Mouse (Mus musculus): ENCODE results near the gene Pigv. TPM values are rescaled to one million over a fixed set of nuclear protein-coding genes. Genes with fewer than 3 reads are reported as not detected.

The Pigv gene
- polyA plus RNA-seq, 1 experiment from 2014 or later, result 11.8 TPM

GRCm38 (mm10) chr4:133634043-133634410 is 38.4 kb downstream of the Pigv start:
- Histone ChIP-seq H3K4me2 (no peak overlapping the region), H3K9ac (no peak overlapping the region; the same call in 1 of the 2 replicates), H3K4me3 (no peak overlapping the region), H3K27me3 (no peaks in the 10 kb centered on the region), H3K27ac (no peak overlapping the region), H3K36me3 (no peaks in the 10 kb centered on the region), H3K4me1 (replicated peaks) (peaks cover 30% of the 10 kb centered on the region), H3K9me3 (replicated peaks) (no peaks in the 10 kb centered on the region)
- WGBS, result 75% methylated on average over 5 of the region's 5 CpGs
- ATAC-seq (replicated peaks; ENCODE audit: insufficient number of reproducible peaks, insufficient read depth, low FRiP score, low read depth), result no peak

GRCm38 (mm10) chr4:133633332-133634042 is 39.0 kb downstream of the Pigv start:
- no peaks in the 10 kb centered on the region for H3K27me3 ChIP-seq
- 9% methylated on average over 34 of the region's 47 CpGs for WGBS
- peak overlapping the region; percentile 95 for H3K9ac ChIP-seq
- peak overlapping the region; percentile 82 for H3K27ac ChIP-seq
- no peaks in the 10 kb centered on the region for H3K36me3 ChIP-seq
- peak overlapping the region; percentile 85 for H3K4me2 ChIP-seq
- ATAC-seq (replicated peaks; ENCODE audit: insufficient number of reproducible peaks, insufficient read depth, low FRiP score, low read depth), result peak; percentile 86
- H3K9me3 ChIP-seq (replicated peaks), result no peaks in the 10 kb centered on the region
- H3K4me1 ChIP-seq (replicated peaks), result peaks cover 30% of the 10 kb centered on the region
- peak overlapping the region; percentile 81 for H3K4me3 ChIP-seq

- H3K27me3 ChIP-seq, result no peaks in the 10 kb centered on the region
- H3K9ac ChIP-seq, result peak overlapping the region; percentile 95
- 2% methylated on average over 67 of the region's 69 CpGs for WGBS
- no peaks in the 10 kb centered on the region for H3K36me3 ChIP-seq
- H3K4me1 ChIP-seq (replicated peaks), result peaks cover 30% of the 10 kb centered on the region
- peak overlapping the region; percentile 85 for H3K4me2 ChIP-seq
- peak; percentile 61 for ATAC-seq (replicated peaks; ENCODE audit: insufficient number of reproducible peaks, insufficient read depth, low FRiP score, low read depth)
- H3K9me3 ChIP-seq (replicated peaks), result no peaks in the 10 kb centered on the region
- peak overlapping the region; percentile 81 for H3K4me3 ChIP-seq
- H3K27ac ChIP-seq, result peak overlapping the region; percentile 82
Observed at GRCm38 (mm10) chr4:133632483-133633327, 39.7 kb downstream of the Pigv start.

GRCm38 (mm10) chr4:133631769-133632411 is 40.6 kb downstream of the Pigv start:
- no peaks in the 10 kb centered on the region for H3K27me3 ChIP-seq
- H3K4me1 ChIP-seq (replicated peaks), result peaks cover 30% of the 10 kb centered on the region
- H3K27ac ChIP-seq, result 0 out of 2 replicates have a peak overlapping the region, but pooled peaks have one; percentile 82
- no peak for ATAC-seq (replicated peaks; ENCODE audit: insufficient number of reproducible peaks, insufficient read depth, low FRiP score, low read depth)
- H3K9me3 ChIP-seq (replicated peaks), result no peaks in the 10 kb centered on the region
- peak overlapping the region; percentile 81 for H3K4me3 ChIP-seq
- H3K4me2 ChIP-seq, result peak overlapping the region; percentile 85
- peak overlapping the region; percentile 95 for H3K9ac ChIP-seq
- WGBS, result 45% methylated on average over 9 of the region's 9 CpGs
- peaks cover 2% of the 10 kb centered on the region; the same call in 1 of the 2 replicates for H3K36me3 ChIP-seq

DNA sequence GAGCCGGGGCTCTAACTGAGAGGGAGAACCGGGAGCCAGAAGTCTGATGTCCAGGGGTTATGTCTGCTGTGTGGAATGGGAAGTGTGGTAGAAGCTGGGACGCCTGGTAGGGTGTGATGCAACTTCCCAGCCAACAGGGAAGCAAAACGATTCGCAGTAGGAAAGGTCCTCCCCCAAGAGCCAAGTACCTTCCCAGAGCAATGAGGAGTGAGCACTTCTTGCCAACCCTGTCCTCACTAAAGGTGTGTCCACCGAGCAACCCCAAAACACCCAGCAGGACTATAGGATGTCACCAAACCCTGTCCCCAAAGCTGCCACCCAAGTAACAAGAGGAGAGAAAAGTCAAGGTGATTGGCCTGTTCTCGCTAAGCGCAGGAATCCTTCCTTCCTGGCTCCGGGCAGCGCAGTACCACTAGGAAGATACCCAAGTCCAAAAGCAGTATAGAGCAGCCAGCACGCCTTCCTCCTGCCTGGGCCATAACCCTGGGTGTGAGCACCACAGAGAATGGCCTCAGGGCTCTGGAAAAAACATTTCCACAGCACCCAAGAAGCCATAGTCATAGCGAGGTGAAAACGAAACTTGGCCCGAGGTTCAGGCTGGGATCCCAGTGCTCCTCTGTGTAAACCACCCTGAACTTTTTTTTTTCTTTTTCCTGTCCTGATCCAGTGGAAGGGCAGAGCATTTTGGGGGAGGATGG is 41.2 kb downstream of the Pigv start:
- peak overlapping the region; percentile 85 for H3K4me2 ChIP-seq
- H3K4me3 ChIP-seq, result 0 out of 2 replicates have a peak overlapping the region, but pooled peaks have one; percentile 81
- peaks cover 6% of the 10 kb centered on the region; the same call in 1 of the 2 replicates for H3K36me3 ChIP-seq
- H3K27ac ChIP-seq, result no peak overlapping the region
- 66% methylated on average over 14 of the region's 14 CpGs for WGBS
- H3K9me3 ChIP-seq (replicated peaks), result no peaks in the 10 kb centered on the region
- no peaks in the 10 kb centered on the region for H3K27me3 ChIP-seq
- H3K9ac ChIP-seq, result no peak overlapping the region
- H3K4me1 ChIP-seq (replicated peaks), result peaks cover 30% of the 10 kb centered on the region
- no peak for ATAC-seq (replicated peaks; ENCODE audit: insufficient number of reproducible peaks, insufficient read depth, low FRiP score, low read depth)

GRCm38 (mm10) chr4:133630326-133630920 is 42.0 kb downstream of the Pigv start:
- Histone ChIP-seq H3K9ac (no peak overlapping the region), H3K4me3 (no peak overlapping the region), H3K4me1 (replicated peaks) (peaks cover 30% of the 10 kb centered on the region), H3K36me3 (peaks cover 6% of the 10 kb centered on the region; the same call in 1 of the 2 replicates), H3K27me3 (no peaks in the 10 kb centered on the region), H3K4me2 (no peak overlapping the region), H3K9me3 (replicated peaks) (no peaks in the 10 kb centered on the region), H3K27ac (no peak overlapping the region)
- no peak for ATAC-seq (replicated peaks; ENCODE audit: insufficient number of reproducible peaks, insufficient read depth, low FRiP score, low read depth)
- 85% methylated on average over 8 of the region's 8 CpGs for WGBS

GRCm38 (mm10) chr4:133629191-133629590 is 43.3 kb downstream of the Pigv start:
- no peak for ATAC-seq (replicated peaks; ENCODE audit: insufficient number of reproducible peaks, insufficient read depth, low FRiP score, low read depth)
- Histone ChIP-seq H3K4me1 (replicated peaks) (peaks cover 30% of the 10 kb centered on the region), H3K27me3 (no peaks in the 10 kb centered on the region)

GRCm38 (mm10) chr4:133628517-133628916 is 43.9 kb downstream of the Pigv start:
- no peaks in the 10 kb centered on the region for H3K27me3 ChIP-seq
- peaks cover 6% of the 10 kb centered on the region; the same call in 1 of the 2 replicates for H3K36me3 ChIP-seq
- H3K4me2 ChIP-seq, result no peak overlapping the region
- no peaks in the 10 kb centered on the region for H3K9me3 ChIP-seq (replicated peaks)
- H3K27ac ChIP-seq, result no peak overlapping the region
- no peak overlapping the region for H3K9ac ChIP-seq
- 80% methylated on average over 2 of the region's 2 CpGs for WGBS
- no peak for ATAC-seq (replicated peaks; ENCODE audit: insufficient number of reproducible peaks, insufficient read depth, low FRiP score, low read depth)
- H3K4me1 ChIP-seq (replicated peaks), result peaks cover 27% of the 10 kb centered on the region
- no peak overlapping the region for H3K4me3 ChIP-seq

More at GRCm38 (mm10) chr4:133629191-133629590, 43.3 kb downstream of the Pigv start:
- Histone ChIP-seq H3K4me3 (no peak overlapping the region), H3K27ac (no peak overlapping the region), H3K36me3 (peaks cover 6% of the 10 kb centered on the region; the same call in 1 of the 2 replicates), H3K9me3 (replicated peaks) (no peaks in the 10 kb centered on the region), H3K4me2 (no peak overlapping the region), H3K9ac (no peak overlapping the region)
- 72% methylated on average over 7 of the region's 7 CpGs for WGBS

DNA sequence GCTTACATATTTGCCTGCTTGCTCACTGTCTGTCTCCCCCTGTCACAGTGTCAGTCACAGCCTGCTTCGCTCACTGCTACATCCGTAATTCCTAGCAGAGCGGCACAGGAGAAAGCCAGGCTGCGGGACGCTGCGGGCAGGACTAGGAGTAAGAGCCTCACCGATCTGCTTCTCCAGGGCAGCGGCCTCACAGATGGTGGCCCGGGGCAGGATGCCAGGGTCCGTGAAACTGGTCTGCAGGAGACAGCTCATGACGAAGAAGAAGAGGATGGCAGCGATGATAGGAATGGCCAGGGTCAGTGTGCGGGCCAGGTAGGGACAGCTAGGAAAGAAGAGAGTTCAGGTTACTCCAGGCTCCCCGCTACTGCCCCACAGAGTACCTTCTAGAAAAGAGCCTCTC is 45.4 kb downstream of the Pigv start:
- Histone ChIP-seq H3K27ac (no peak overlapping the region), H3K4me1 (replicated peaks) (peaks cover 19% of the 10 kb centered on the region), H3K4me3 (no peak overlapping the region), H3K4me2 (no peak overlapping the region), H3K9me3 (replicated peaks) (no peaks in the 10 kb centered on the region), H3K27me3 (no peaks in the 10 kb centered on the region), H3K36me3 (peaks cover 6% of the 10 kb centered on the region; the same call in 1 of the 2 replicates), H3K9ac (no peak overlapping the region)
- WGBS, result 87% methylated on average over 14 of the region's 14 CpGs
- ATAC-seq (replicated peaks; ENCODE audit: insufficient number of reproducible peaks, insufficient read depth, low FRiP score, low read depth), result no peak

- H3K4me3 ChIP-seq, result no peak overlapping the region
- H3K27me3 ChIP-seq, result no peaks in the 10 kb centered on the region
- H3K9me3 ChIP-seq (replicated peaks), result no peaks in the 10 kb centered on the region
- H3K4me2 ChIP-seq, result no peak overlapping the region
- peaks cover 15% of the 10 kb centered on the region; the same call in 1 of the 2 replicates for H3K4me1 ChIP-seq (replicated peaks)
- H3K36me3 ChIP-seq, result peaks cover 6% of the 10 kb centered on the region; the same call in 1 of the 2 replicates
- WGBS, result 85% methylated on average over 9 of the region's 9 CpGs
- peak overlapping the region; percentile 64 for H3K27ac ChIP-seq
- no peak overlapping the region for H3K9ac ChIP-seq
- ATAC-seq (replicated peaks; ENCODE audit: insufficient number of reproducible peaks, insufficient read depth, low FRiP score, low read depth), result no peak
Observed at GRCm38 (mm10) chr4:133626621-133627020, 45.8 kb downstream of the Pigv start.

All from heart, embryonic 15.5 days (tissue).